Mouse (Mus musculus): ENCODE measurements around the gene Btbd3.

GRCm38 (mm10) chr2:138266679-138267078, 10.3 kb downstream of the Btbd3 start:
- TF ChIP-seq CTCF (IDR thresholded peaks at IDR 0.05; ENCODE audit: low read depth) = no peak
- TF ChIP-seq EP300 (IDR thresholded peaks at IDR 0.05; ENCODE audit: low read depth) = no peak

All from liver, postnatal 0 days (tissue).